Mouse (Mus musculus) hindbrain, embryonic 12.5 days (tissue): ENCODE data around the gene C130026I21Rik. TPM values are rescaled to one million over a fixed set of nuclear protein-coding genes. Genes with fewer than 3 reads are reported as not detected.
"Not testable (repeated sequence)": the region's sequence is repeated elsewhere in the genome, so short reads cannot be mapped to it uniquely, and the experiment has no call there.

ENCODE experiments used
- ATAC-seq: fragments of 200-750 bp; cut with Nextera tagmentation; 2 replicates; pipeline ENCODE4 v1.8.0; 2017; ENCODE audit warnings: moderate TSS enrichment; ENCODE audit not compliant: low FRiP score
- H3K27ac ChIP-seq: fragments of 300-500 bp; sonication (generic); 2 replicates; pipeline ENCODE4 v1.5.1; 2016; ENCODE audit warnings: mild to moderate bottlenecking
- H3K27me3 ChIP-seq: fragments of 300-500 bp; sonication (generic); 2 replicates; pipeline ENCODE4 v1.6.1; 2016; ENCODE audit warnings: mild to moderate bottlenecking
- H3K36me3 ChIP-seq: fragments of 300-500 bp; sonication (generic); 2 replicates; pipeline ENCODE4 v1.6.1; 2016; ENCODE audit warnings: mild to moderate bottlenecking
- H3K4me1 ChIP-seq: fragments of 300-500 bp; sonication (generic); 2 replicates; pipeline ENCODE4 v1.6.1; 2016
- H3K4me2 ChIP-seq: fragments of 300-500 bp; sonication (generic); replicated peaks from 2 replicates; pipeline ENCODE4 v1.6.1; 2016; ENCODE audit warnings: mild to moderate bottlenecking
- H3K4me3 ChIP-seq: fragments of 300-500 bp; sonication (generic); 2 replicates; pipeline ENCODE4 v1.5.1; 2016; ENCODE audit warnings: mild to moderate bottlenecking
- H3K9ac ChIP-seq: fragments of 300-500 bp; sonication (generic); 2 replicates; pipeline ENCODE4 v1.6.1; 2016; ENCODE audit warnings: mild to moderate bottlenecking, moderate library complexity
- H3K9me3 ChIP-seq: fragments of 300-500 bp; sonication (generic); replicated peaks from 2 replicates; pipeline ENCODE4 v1.6.1; 2016; ENCODE audit warnings: mild to moderate bottlenecking
- WGBS: fragments of 180-500 bp; shearing (Covaris S2); methylation state at CpG from one replicate; pipeline ENCODE4 v1.1.7; 2016; 5-methylcytosine and 5-hydroxymethylcytosine counted together
- polyA plus RNA-seq: library from polyadenylated mRNA; unstranded; fragments of >200 nt; fragmentation: Nextera tagmentation; extraction: Ambion mirVana; gene quantifications from 2 replicates; pipeline ENCODE4 v1.2.1, GENCODE M21; 2016

The C130026I21Rik gene
- not detected in 2 replicates for polyA plus RNA-seq

- not testable (repeated sequence) for H3K27ac ChIP-seq, H3K9ac ChIP-seq, H3K4me2 ChIP-seq, H3K4me1 ChIP-seq, H3K4me3 ChIP-seq, ATAC-seq, H3K27me3 ChIP-seq, H3K9me3 ChIP-seq, H3K36me3 ChIP-seq
- no CpG with 5 or more reads among the region's 6 CpGs for WGBS
Measured at GRCm38 (mm10) chr1:85270466-85270865, at the start of gene C130026I21Rik. Gene C130026I21Rik (minus strand): TSS chr1:85270566.

GRCm38 (mm10) chr1:85287063-85287462, 16.7 kb upstream of the C130026I21Rik start:
- not testable (repeated sequence) for ATAC-seq

GRCm38 (mm10) chr1:85276421-85276820, 6.1 kb upstream of the C130026I21Rik start:
- H3K9me3 ChIP-seq, H3K4me2 ChIP-seq, H3K4me3 ChIP-seq, ATAC-seq, H3K36me3 ChIP-seq, H3K9ac ChIP-seq, H3K27ac ChIP-seq, H3K4me1 ChIP-seq, H3K27me3 ChIP-seq: not testable (repeated sequence)
- 79% methylated on average over 4 of the region's 5 CpGs for WGBS

More at GRCm38 (mm10) chr1:85287063-85287462, 16.7 kb upstream of the C130026I21Rik start:
- H3K36me3 ChIP-seq, H3K4me1 ChIP-seq, H3K4me3 ChIP-seq, H3K27me3 ChIP-seq, H3K27ac ChIP-seq, H3K9me3 ChIP-seq, H3K9ac ChIP-seq, H3K4me2 ChIP-seq: not testable (repeated sequence)
- 47% methylated on average over 4 of the region's 5 CpGs for WGBS

GRCm38 (mm10) chr1:85258634-85259033, 11.7 kb downstream of the C130026I21Rik start:
- not testable (repeated sequence) for H3K27me3 ChIP-seq, H3K9me3 ChIP-seq, ATAC-seq, H3K36me3 ChIP-seq, H3K4me2 ChIP-seq, H3K27ac ChIP-seq, H3K4me3 ChIP-seq, H3K9ac ChIP-seq, H3K4me1 ChIP-seq
- WGBS: 62% methylated on average over 2 of the region's 2 CpGs

GRCm38 (mm10) chr1:85255217-85255616, 15.1 kb downstream of the C130026I21Rik start:
- not testable (repeated sequence) for H3K4me3 ChIP-seq, H3K27me3 ChIP-seq, H3K27ac ChIP-seq, H3K4me2 ChIP-seq, ATAC-seq, H3K4me1 ChIP-seq, H3K36me3 ChIP-seq, H3K9ac ChIP-seq
- H3K9me3 ChIP-seq: peaks cover 16% of the 10 kb centered on the region
- 65% methylated on average over 2 of the region's 3 CpGs for WGBS

- ATAC-seq, H3K9ac ChIP-seq, H3K27ac ChIP-seq, H3K4me2 ChIP-seq, H3K27me3 ChIP-seq, H3K4me3 ChIP-seq, H3K36me3 ChIP-seq, H3K4me1 ChIP-seq: not testable (repeated sequence)
- peaks cover 28% of the 10 kb centered on the region for H3K9me3 ChIP-seq
- 90% methylated on average over 4 of the region's 4 CpGs for WGBS
Measured at GRCm38 (mm10) chr1:85251211-85251610, 19.2 kb downstream of the C130026I21Rik start.

GRCm38 (mm10) chr1:85248985-85249384, 21.4 kb downstream of the C130026I21Rik start:
- WGBS: 69% methylated on average over 3 of the region's 3 CpGs
- H3K27me3 ChIP-seq, H3K4me2 ChIP-seq, H3K4me1 ChIP-seq, H3K27ac ChIP-seq, H3K4me3 ChIP-seq, ATAC-seq, H3K9ac ChIP-seq, H3K36me3 ChIP-seq: not testable (repeated sequence)
- H3K9me3 ChIP-seq: peaks cover 32% of the 10 kb centered on the region

- H3K9me3 ChIP-seq: peaks cover 37% of the 10 kb centered on the region
- not testable (repeated sequence) for H3K27ac ChIP-seq, H3K4me3 ChIP-seq, H3K36me3 ChIP-seq, ATAC-seq, H3K27me3 ChIP-seq, H3K4me1 ChIP-seq, H3K4me2 ChIP-seq, H3K9ac ChIP-seq
- 73% methylated on average over 8 of the region's 8 CpGs for WGBS
Measured at GRCm38 (mm10) chr1:85246776-85247460, 23.4 kb downstream of the C130026I21Rik start.

GRCm38 (mm10) chr1:85246266-85246665, 24.1 kb downstream of the C130026I21Rik start:
- not testable (repeated sequence) for H3K4me1 ChIP-seq, H3K4me3 ChIP-seq, H3K4me2 ChIP-seq, ATAC-seq, H3K27me3 ChIP-seq, H3K27ac ChIP-seq, H3K36me3 ChIP-seq, H3K9ac ChIP-seq
- H3K9me3 ChIP-seq: peaks cover 33% of the 10 kb centered on the region
- 83% methylated on average over 5 of the region's 5 CpGs for WGBS

GRCm38 (mm10) chr1:85244941-85245340, 25.4 kb downstream of the C130026I21Rik start:
- not testable (repeated sequence) for ATAC-seq, H3K4me3 ChIP-seq, H3K4me2 ChIP-seq, H3K9ac ChIP-seq, H3K27ac ChIP-seq, H3K4me1 ChIP-seq, H3K36me3 ChIP-seq, H3K27me3 ChIP-seq
- peaks cover 32% of the 10 kb centered on the region for H3K9me3 ChIP-seq
- 68% methylated on average over 3 of the region's 4 CpGs for WGBS

- H3K4me1 ChIP-seq, H3K4me3 ChIP-seq, H3K4me2 ChIP-seq, ATAC-seq, H3K36me3 ChIP-seq, H3K9ac ChIP-seq, H3K27ac ChIP-seq, H3K27me3 ChIP-seq: not testable (repeated sequence)
- peaks cover 41% of the 10 kb centered on the region for H3K9me3 ChIP-seq
- WGBS: 71% methylated on average over 2 of the region's 2 CpGs
Measured at GRCm38 (mm10) chr1:85243023-85243422, 27.3 kb downstream of the C130026I21Rik start.

- not testable (repeated sequence) for ATAC-seq
Measured at GRCm38 (mm10) chr1:85239018-85239775, 31.2 kb downstream of the C130026I21Rik start.

GRCm38 (mm10) chr1:85206531-85206930, 63.8 kb downstream of the C130026I21Rik start:
- WGBS: 41% methylated on average over 1 of the region's 2 CpGs
- not testable (repeated sequence) for ATAC-seq

More at GRCm38 (mm10) chr1:85239018-85239775, 31.2 kb downstream of the C130026I21Rik start:
- not testable (repeated sequence) for H3K27me3 ChIP-seq, H3K4me3 ChIP-seq, H3K9ac ChIP-seq, H3K4me2 ChIP-seq, H3K4me1 ChIP-seq, H3K27ac ChIP-seq, H3K36me3 ChIP-seq
- H3K9me3 ChIP-seq: peaks cover 27% of the 10 kb centered on the region
- 72% methylated on average over 4 of the region's 4 CpGs for WGBS

More at GRCm38 (mm10) chr1:85206531-85206930, 63.8 kb downstream of the C130026I21Rik start:
- not testable (repeated sequence) for H3K9ac ChIP-seq, H3K4me3 ChIP-seq, H3K27me3 ChIP-seq, H3K27ac ChIP-seq, H3K9me3 ChIP-seq, H3K36me3 ChIP-seq, H3K4me1 ChIP-seq, H3K4me2 ChIP-seq
